Mouse (Mus musculus) kidney, adult 2 months (tissue): ENCODE results near the gene Ran.

Experiments
- CTCF ChIP-seq: fragments of 200-500 bp; conservative IDR thresholded peaks from 2 replicates; pipeline ENCODE4 v1.5.1; 2011; ENCODE audit warnings: low read depth, mild to moderate bottlenecking, control low read depth, low read length, moderate library complexity, mixed read lengths; ENCODE audit not compliant: insufficient read depth, insufficient read length
- POLR2A ChIP-seq: fragments of 200-500 bp; IDR thresholded peaks from one replicate; pipeline ENCODE4 v1.6.1; 2011; ENCODE audit warnings: low read depth, low read length, control low read depth

- TF ChIP-seq CTCF: no peak
- no peak for TF ChIP-seq POLR2A
These were observed 17.3 kb upstream of the Ran start for GRCm38 (mm10) chr5:129002571-129003011.
